Mouse (Mus musculus): ENCODE results near the gene Med22. TPM values are rescaled to one million over a fixed set of nuclear protein-coding genes. Genes with fewer than 3 reads are reported as not detected.

Med22 gene
- polyA plus RNA-seq, 1 experiment = 26.8 TPM

DNA sequence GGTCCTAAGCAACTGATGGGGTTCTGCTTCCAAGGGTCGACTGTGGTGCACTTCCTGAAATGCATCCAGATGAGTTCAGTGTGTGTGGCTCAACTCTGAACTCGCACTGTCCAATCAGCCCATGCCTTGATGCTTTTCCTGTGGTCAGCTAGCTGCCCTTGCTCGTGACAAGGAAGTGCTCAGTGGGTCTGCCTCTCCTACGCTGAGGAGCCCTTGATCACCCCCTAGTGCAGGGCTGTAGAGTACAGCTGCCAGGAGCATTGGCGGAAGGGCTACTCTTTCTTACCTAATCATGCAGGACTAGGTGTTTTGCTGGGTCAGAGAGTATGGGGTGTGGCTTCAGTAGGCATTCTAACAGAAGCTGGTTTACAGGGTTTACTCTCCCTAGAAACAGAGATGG is 31.1 kb upstream of the Med22 start:
- H3K4me1 ChIP-seq (ENCODE audit: control insufficient read depth, insufficient read depth, low read length) = no peaks in the 10 kb centered on the region
- no peak overlapping the region for H3K4me3 ChIP-seq (ENCODE audit: insufficient read depth, low read length)
- TF ChIP-seq CTCF (IDR thresholded peaks at IDR 0.05; ENCODE audit: borderline replicate concordance, insufficient read depth, low read length) (no peak), POLR2A (IDR thresholded peaks at IDR 0.05; ENCODE audit: low read depth, low read length) (no peak)

GRCm38 (mm10) chr2:26936425-26936824 is 25.9 kb upstream of the Med22 start:
- Histone ChIP-seq H3K4me3 (ENCODE audit: insufficient read depth, low read length) (no peak overlapping the region), H3K27ac (ENCODE audit: insufficient read depth, low read length) (no peak overlapping the region), H3K4me1 (ENCODE audit: control insufficient read depth, insufficient read depth, low read length) (0 out of 2 replicates have a peak, but pooled peaks cover 3% of the 10 kb centered on the region)
- no peak for TF ChIP-seq POLR2A (IDR thresholded peaks at IDR 0.05; ENCODE audit: low read depth, low read length)
- TF ChIP-seq CTCF (IDR thresholded peaks at IDR 0.05; ENCODE audit: borderline replicate concordance, insufficient read depth, low read length) = no peak

More for the DNA sequence above, 31.1 kb upstream of the Med22 start:
- H3K27ac ChIP-seq (ENCODE audit: insufficient read depth, low read length) = no peak overlapping the region

- Histone ChIP-seq H3K27ac (ENCODE audit: insufficient read depth, low read length) (no peak overlapping the region), H3K4me1 (ENCODE audit: control insufficient read depth, insufficient read depth, low read length) (peaks cover 6% of the 10 kb centered on the region; the same call in 1 of the 2 replicates), H3K4me3 (ENCODE audit: insufficient read depth, low read length) (no peak overlapping the region)
- TF ChIP-seq CTCF (IDR thresholded peaks at IDR 0.05; ENCODE audit: borderline replicate concordance, insufficient read depth, low read length) (no peak), POLR2A (IDR thresholded peaks at IDR 0.05; ENCODE audit: low read depth, low read length) (no peak)
These were observed 24.8 kb upstream of the Med22 start for GRCm38 (mm10) chr2:26935286-26935685.

DNA sequence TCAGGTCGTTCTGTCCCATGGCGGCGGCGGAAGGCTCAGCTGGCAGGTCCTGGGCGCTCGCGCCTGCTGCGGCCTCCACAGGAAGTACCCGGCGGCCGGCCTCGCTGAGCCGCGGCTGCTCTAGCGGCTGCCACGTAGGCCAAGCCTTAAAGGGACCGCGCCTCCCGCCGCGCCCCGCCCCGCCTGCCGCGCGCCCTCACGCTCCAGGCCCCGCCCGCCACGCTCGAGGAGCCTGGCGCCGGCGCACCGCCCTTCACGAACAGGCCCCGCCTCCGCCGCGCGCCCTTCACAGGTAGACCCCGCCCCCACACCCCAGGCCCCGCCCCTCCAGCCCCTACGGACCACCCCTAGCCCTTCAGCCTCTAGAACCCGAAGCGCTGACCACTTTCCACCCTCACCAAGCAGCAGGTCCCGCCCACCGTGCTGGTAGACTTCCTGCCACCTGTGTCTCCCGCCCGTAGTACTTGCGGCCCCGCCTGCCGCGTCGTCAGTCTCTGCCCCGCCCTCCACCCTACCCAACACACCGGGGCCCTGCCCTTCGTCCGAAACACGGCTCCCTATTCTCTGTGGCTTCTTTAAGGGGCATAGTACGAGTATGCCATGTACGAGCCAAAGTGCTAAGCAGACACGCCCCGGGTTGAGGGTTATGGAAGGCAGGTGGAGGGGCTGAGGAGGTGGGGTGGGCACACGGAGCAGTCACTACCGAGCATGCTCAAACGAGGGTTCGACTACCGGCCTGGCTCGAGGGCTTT is 23.0 kb upstream of the Med22 start, which contains the start of the genes Surf4 and Stkld1:
TSS of gene Surf4 (minus strand) at position 625 of the 752 bp plus-strand sequence.
TSS of gene Stkld1 (plus strand) at position 744 of the 752 bp plus-strand sequence.
- Histone ChIP-seq H3K4me3 (ENCODE audit: insufficient read depth, low read length) (peak within 1 kb of the TSS; percentile 96), H3K4me1 (ENCODE audit: control insufficient read depth, insufficient read depth, low read length) (peaks cover 9% of the 10 kb centered on the region; the same call in 1 of the 2 replicates), H3K27ac (ENCODE audit: insufficient read depth, low read length) (0 out of 2 replicates have a peak within 1 kb of the TSS, but pooled peaks have one; percentile 11)
- TF ChIP-seq CTCF (IDR thresholded peaks at IDR 0.05; ENCODE audit: borderline replicate concordance, insufficient read depth, low read length) (no peak), POLR2A (IDR thresholded peaks at IDR 0.05; ENCODE audit: low read depth, low read length) (peak; percentile 93)

DNA sequence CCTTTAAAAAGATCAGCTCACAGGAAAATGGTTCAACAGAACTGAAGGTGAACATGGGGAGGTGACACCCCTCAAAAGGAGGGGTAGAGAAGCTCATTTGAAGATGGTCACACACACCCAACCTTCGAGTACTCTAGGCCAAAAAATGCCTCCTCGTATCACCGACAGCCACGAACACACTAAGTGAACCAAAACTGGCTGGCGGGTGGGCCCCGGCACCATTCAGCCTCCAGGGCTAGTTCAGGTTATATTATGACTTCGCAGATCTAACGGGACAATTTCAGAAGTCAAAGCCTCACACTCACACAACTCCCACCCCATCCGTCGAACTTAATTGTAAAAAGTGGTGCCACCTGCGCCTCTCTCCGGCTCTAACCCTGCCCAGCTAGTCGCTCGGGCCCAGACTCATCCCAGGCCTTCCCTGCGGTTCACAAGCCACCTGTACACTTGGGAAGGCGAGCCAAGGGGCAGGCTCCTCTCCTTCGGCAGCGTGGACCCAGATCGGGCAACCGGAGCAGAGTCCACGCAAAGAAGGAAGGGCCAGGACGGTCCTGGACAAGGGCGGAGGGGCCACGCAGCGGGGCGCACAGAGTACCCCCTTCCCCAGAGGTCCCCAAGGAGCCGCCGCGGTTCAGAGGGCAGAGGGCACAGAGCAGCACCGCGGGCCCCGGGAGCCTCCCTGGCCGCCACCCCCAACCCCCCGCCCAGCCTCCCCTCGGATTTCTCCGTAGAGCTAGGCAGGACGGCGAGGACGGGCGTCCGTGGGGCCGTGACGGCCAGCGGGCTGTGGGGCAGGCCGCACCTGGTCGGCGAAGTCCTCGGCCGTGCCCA is 22.2 kb upstream of the Med22 start:
- Histone ChIP-seq H3K27ac (ENCODE audit: insufficient read depth, low read length) (0 out of 2 replicates have a peak overlapping the region, but pooled peaks have one; percentile 11), H3K4me3 (ENCODE audit: insufficient read depth, low read length) (peak overlapping the region; percentile 96), H3K4me1 (ENCODE audit: control insufficient read depth, insufficient read depth, low read length) (peaks cover 9% of the 10 kb centered on the region; the same call in 1 of the 2 replicates)
- TF ChIP-seq POLR2A (IDR thresholded peaks at IDR 0.05; ENCODE audit: low read depth, low read length) (no peak), CTCF (IDR thresholded peaks at IDR 0.05; ENCODE audit: borderline replicate concordance, insufficient read depth, low read length) (no peak)

- TF ChIP-seq POLR2A (IDR thresholded peaks at IDR 0.05; ENCODE audit: low read depth, low read length) (no peak), CTCF (IDR thresholded peaks at IDR 0.05; ENCODE audit: borderline replicate concordance, insufficient read depth, low read length) (no peak)
- H3K4me1 ChIP-seq (ENCODE audit: control insufficient read depth, insufficient read depth, low read length) = peaks cover 11% of the 10 kb centered on the region; the same call in 1 of the 2 replicates
- H3K27ac ChIP-seq (ENCODE audit: insufficient read depth, low read length) = no peak overlapping the region
- no peak overlapping the region for H3K4me3 ChIP-seq (ENCODE audit: insufficient read depth, low read length)
These were observed 19.9 kb upstream of the Med22 start for GRCm38 (mm10) chr2:26930390-26930789.

- Histone ChIP-seq H3K4me3 (ENCODE audit: insufficient read depth, low read length) (no peak overlapping the region), H3K4me1 (ENCODE audit: control insufficient read depth, insufficient read depth, low read length) (peaks cover 11% of the 10 kb centered on the region; the same call in 1 of the 2 replicates), H3K27ac (ENCODE audit: insufficient read depth, low read length) (no peak overlapping the region)
- no peak for TF ChIP-seq POLR2A (IDR thresholded peaks at IDR 0.05; ENCODE audit: low read depth, low read length)
- TF ChIP-seq CTCF (IDR thresholded peaks at IDR 0.05; ENCODE audit: borderline replicate concordance, insufficient read depth, low read length) = no peak
These were observed 17.4 kb upstream of the Med22 start for GRCm38 (mm10) chr2:26927745-26928476.

DNA sequence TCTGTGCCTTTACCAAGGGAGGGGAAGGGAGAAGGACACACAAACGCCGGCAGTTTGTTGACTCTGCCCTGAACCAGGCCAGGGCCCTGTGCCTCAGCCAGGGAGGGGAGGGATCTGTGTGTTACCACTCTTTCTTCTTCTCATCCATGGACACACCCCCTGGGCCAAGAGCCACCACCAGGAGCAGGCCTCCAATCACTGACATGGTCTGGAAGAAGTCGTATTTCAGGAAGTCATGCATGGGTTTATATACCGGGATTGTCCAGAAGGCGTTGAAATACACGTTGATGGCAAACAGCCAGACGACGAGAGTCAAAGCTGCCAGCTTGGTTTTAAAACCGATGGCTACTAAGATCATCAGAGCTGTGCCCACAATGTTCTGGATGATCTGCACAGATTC is 11.3 kb upstream of the Med22 start:
- TF ChIP-seq POLR2A (IDR thresholded peaks at IDR 0.05; ENCODE audit: low read depth, low read length) = no peak
- TF ChIP-seq CTCF (IDR thresholded peaks at IDR 0.05; ENCODE audit: borderline replicate concordance, insufficient read depth, low read length) = no peak
- Histone ChIP-seq H3K27ac (ENCODE audit: insufficient read depth, low read length) (no peak overlapping the region), H3K4me1 (ENCODE audit: control insufficient read depth, insufficient read depth, low read length) (peaks cover 8% of the 10 kb centered on the region), H3K4me3 (ENCODE audit: insufficient read depth, low read length) (no peak overlapping the region)

Measured in embryonic fibroblast, embryonic 13.5 days (primary cell).